Mouse (Mus musculus) activated CD4-positive, CD25-positive, alpha-beta regulatory T cell (primary cell): ENCODE data around the gene Dffa. TPM values are rescaled to one million over a fixed set of nuclear protein-coding genes. Genes with fewer than 3 reads are reported as not detected.

Experiments
- polyA plus RNA-seq, 2 experiments: library from polyadenylated mRNA; unstranded; fragments of 100-300 nt; shearing (Covaris generic); gene quantifications; one replicate each; pipeline ENCODE4 v1.2.1; 2017

Dffa gene
- 10 to 100 TPM; 33.3 to 34.9 TPM for polyA plus RNA-seq

GRCm38 (mm10) chr4:149103875-149104561, at the start of gene Dffa:
Gene Dffa, plus strand, starts transcription at chr4:149104146.

DNA sequence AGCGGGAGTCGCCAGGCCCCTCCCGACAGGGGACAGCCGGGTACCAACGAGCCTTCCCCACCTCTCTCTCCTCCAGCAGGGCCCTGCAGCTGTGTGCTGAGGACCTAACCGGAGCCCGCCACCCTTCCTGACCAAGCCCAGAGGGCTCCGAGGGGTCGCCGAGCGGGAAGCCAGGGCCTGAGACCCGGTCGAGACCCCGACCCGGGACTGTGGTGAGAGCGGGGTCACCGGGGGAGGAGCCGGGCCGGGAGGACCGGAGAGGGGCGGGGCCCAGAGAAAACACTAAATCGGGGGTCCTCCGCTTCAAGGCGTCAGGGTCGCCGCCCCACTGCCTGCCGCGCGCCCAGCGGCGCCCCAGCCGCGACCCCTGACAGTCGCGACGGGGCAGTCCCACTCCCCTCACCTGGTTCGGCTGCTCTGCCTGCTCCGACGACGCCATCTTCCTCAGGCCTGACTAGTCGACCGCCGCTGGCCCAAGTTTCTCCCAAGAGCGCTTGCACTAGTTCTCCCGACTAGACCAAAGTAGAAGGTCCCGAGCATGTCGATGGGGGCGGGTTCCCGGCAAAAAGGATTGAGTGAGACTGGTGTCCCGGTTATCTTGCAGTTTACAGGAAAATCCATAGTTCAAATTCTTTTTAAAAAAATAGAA, 4.5 kb upstream of the Dffa start, which contains the start of gene Pex14:
Gene Pex14 (minus strand): TSS at position 508 of the 649 bp plus-strand sequence.

DNA sequence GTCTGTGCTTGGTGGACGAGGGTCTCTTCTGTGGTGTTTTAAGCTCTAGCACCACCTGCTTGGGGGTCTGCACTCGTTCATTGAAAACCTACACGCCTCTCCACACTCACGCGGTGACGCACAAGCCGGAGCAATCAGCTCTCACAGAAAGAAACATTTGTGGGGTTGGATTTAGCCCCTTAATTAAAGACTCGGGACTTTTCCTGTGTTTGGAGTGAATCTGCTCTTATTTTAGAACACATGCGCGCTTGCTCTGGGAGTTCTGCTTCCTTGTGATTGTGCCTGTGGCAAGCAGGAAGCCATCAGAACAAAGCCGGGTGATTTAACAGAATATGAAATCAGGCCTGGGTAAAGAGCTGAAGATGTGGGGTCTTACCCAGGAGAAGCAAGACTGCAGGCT, 22.7 kb downstream of the Dffa start, which contains the start of gene Cort:
Gene Cort (minus strand): TSS at position 101 of the 400 bp plus-strand sequence.

DNA sequence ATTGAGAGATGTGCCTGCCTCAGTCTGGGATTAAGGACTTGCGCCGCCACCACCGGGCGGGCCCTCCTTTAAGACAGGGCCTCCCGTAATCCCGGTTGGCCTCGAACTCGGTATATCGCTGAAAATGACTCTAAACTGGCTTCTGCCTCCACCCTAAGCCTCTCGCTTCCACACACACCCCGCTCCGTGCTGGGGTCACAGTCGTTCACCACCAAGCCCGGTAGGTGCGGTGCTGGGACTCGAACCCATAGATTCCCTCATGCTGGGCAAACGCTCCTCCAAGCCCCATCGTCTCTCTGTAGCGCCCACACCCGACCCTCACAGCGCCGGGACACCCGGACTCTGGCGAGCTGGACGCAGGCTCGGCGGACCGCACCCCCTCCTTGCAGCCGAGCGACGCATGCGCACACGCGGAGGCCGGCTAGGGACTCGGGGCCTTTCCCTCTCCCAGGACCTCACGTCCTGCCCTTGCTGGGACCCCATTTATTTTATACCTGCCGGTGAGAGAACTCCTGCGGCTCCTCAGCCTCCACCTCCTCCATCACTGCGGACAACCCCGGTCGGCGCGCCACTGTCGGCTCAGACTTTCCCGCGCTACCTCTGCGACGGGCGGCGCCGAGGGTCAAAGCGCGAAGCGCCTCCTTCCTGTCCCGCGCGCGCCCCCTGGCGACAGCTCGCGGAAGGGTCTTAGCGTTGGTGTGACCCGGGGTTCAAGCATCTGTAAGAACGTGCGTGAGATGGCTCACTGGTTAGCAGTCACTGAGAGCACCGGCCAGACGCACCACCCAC, 33.2 kb downstream of the Dffa start, which contains the start of gene Cenps:
Gene Cenps (minus strand): TSS at position 648 of the 789 bp plus-strand sequence.

GRCm38 (mm10) chr4:149166215-149166946, 62.4 kb downstream of the Dffa start, which contains the start of gene Pgd:
Gene Pgd, minus strand, starts transcription at chr4:149166771.

Other genes with a start within 250 kb of the Dffa start
- 10 to 100 TPM; 24.2 to 29.7 TPM for gene Pex14, start 4.3 kb upstream of the Dffa start, polyA plus RNA-seq
- not detected for gene Cort, start 22.6 kb downstream of the Dffa start, polyA plus RNA-seq
- gene Cenps, start 33.5 kb downstream of the Dffa start, polyA plus RNA-seq = 1 to 10 TPM; 7.2 to 9.6 TPM
- 10 to 100 TPM; 69.3 to 78.5 TPM for gene Pgd, start 62.6 kb downstream of the Dffa start, polyA plus RNA-seq
- gene Kif1b, start 203.5 kb downstream of the Dffa start, polyA plus RNA-seq = 10 to 100 TPM; 20.1 to 28.2 TPM